Mouse (Mus musculus): ENCODE results near the gene Kcna10.

GRCm38 (mm10) chr3:107176501-107176900 lies 6.4 kb upstream of the Kcna10 start:
- TF ChIP-seq CTCF (IDR thresholded peaks at IDR 0.05; ENCODE audit: borderline replicate concordance, insufficient read depth, low read depth, low read length) (no peak), POLR2A (IDR thresholded peaks at IDR 0.05; ENCODE audit: borderline replicate concordance, insufficient read depth, low read length) (no peak)
